Mouse (Mus musculus): ENCODE results near the gene Dbi.

DNA sequence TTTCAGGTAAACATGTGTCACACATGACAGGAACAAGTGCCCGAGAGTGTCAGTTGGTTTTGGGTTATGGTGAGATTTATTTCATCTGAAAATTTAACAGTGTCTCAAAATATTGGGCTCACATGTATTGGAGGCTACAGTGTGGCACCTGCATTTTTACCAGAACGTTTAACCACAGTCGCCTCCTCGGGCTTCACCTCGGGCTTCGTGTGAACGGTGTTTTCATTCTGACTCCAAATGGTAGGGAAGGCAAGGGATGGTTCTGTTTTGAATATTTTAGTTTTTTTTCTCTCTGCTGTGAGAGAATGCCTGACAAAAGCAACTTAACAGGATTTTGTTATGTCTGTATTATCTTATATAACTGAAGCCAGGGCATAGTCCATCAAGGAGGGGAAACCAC is 47.8 kb upstream of the Dbi start:
- TF ChIP-seq POLR2A (IDR thresholded peaks at IDR 0.05; ENCODE audit: insufficient read depth, low read length) (no peak), EP300 (IDR thresholded peaks at IDR 0.05; ENCODE audit: insufficient read depth, low read depth, low read length) (no peak), CTCF (IDR thresholded peaks at IDR 0.05; ENCODE audit: low read depth, low read length) (no peak)
